Mouse (Mus musculus): ENCODE results near the gene Coq8a. TPM values are rescaled to one million over a fixed set of nuclear protein-coding genes. Genes with fewer than 3 reads are reported as not detected.
A peak's percentile ranks its signal among the peaks of the same experiment; 100 is the strongest.

Gene Coq8a
- polyA plus RNA-seq, 1 experiment from 2014 or later: 3.4 TPM

GRCm38 (mm10) chr1:180222007-180222406, 22.6 kb upstream of the Coq8a start:
- Histone ChIP-seq H3K4me2 (no peak overlapping the region), H3K27me3 (replicated peaks) (no peaks in the 10 kb centered on the region), H3K9me3 (replicated peaks) (no peaks in the 10 kb centered on the region), H3K4me1 (peaks cover 18% of the 10 kb centered on the region), H3K9ac (replicated peaks) (no peak overlapping the region), H3K4me3 (replicated peaks) (no peak overlapping the region), H3K27ac (replicated peaks) (no peak overlapping the region), H3K36me3 (no peaks in the 10 kb centered on the region)
- ATAC-seq (ENCODE audit: low FRiP score): no peak
- WGBS: 94% methylated on average over 1 of the region's 1 CpGs

- no peaks in the 10 kb centered on the region for H3K27me3 ChIP-seq (replicated peaks)
- no peaks in the 10 kb centered on the region for H3K9me3 ChIP-seq (replicated peaks)
- no peaks in the 10 kb centered on the region for H3K36me3 ChIP-seq
- WGBS: 90% methylated on average over 19 of the region's 19 CpGs
- H3K4me2 ChIP-seq: no peak overlapping the region
- H3K27ac ChIP-seq (replicated peaks): no peak overlapping the region
- no peak overlapping the region for H3K9ac ChIP-seq (replicated peaks)
- H3K4me1 ChIP-seq: peaks cover 10% of the 10 kb centered on the region
- H3K4me3 ChIP-seq (replicated peaks): no peak overlapping the region
- ATAC-seq (ENCODE audit: low FRiP score): no peak
Observed at GRCm38 (mm10) chr1:180220791-180221542, 21.6 kb upstream of the Coq8a start.

- Histone ChIP-seq H3K4me1 (no peaks in the 10 kb centered on the region), H3K27ac (replicated peaks) (no peak overlapping the region), H3K9me3 (replicated peaks) (no peaks in the 10 kb centered on the region), H3K4me2 (no peak overlapping the region), H3K36me3 (no peaks in the 10 kb centered on the region), H3K27me3 (replicated peaks) (no peaks in the 10 kb centered on the region), H3K4me3 (replicated peaks) (no peak overlapping the region), H3K9ac (replicated peaks) (no peak overlapping the region)
- no peak for ATAC-seq (ENCODE audit: low FRiP score)
- WGBS: 59% methylated on average over 5 of the region's 5 CpGs
Observed at GRCm38 (mm10) chr1:180216541-180217276, 17.3 kb upstream of the Coq8a start.

- Histone ChIP-seq H3K9ac (replicated peaks) (no peak overlapping the region), H3K9me3 (replicated peaks) (no peaks in the 10 kb centered on the region), H3K4me3 (replicated peaks) (no peak overlapping the region), H3K4me2 (no peak overlapping the region), H3K27me3 (replicated peaks) (no peaks in the 10 kb centered on the region), H3K27ac (replicated peaks) (no peak overlapping the region), H3K4me1 (no peaks in the 10 kb centered on the region), H3K36me3 (no peaks in the 10 kb centered on the region)
- ATAC-seq (ENCODE audit: low FRiP score): peak; percentile 24; the same call in 1 of the 2 replicates
- 21% methylated on average over 4 of the region's 4 CpGs for WGBS
Observed at GRCm38 (mm10) chr1:180215044-180215443, 15.6 kb upstream of the Coq8a start.

GRCm38 (mm10) chr1:180212911-180213310, 13.5 kb upstream of the Coq8a start:
- no peaks in the 10 kb centered on the region for H3K9me3 ChIP-seq (replicated peaks)
- H3K36me3 ChIP-seq: no peaks in the 10 kb centered on the region
- 90% methylated on average over 5 of the region's 5 CpGs for WGBS
- H3K4me1 ChIP-seq: no peaks in the 10 kb centered on the region
- no peak for ATAC-seq (ENCODE audit: low FRiP score)
- no peaks in the 10 kb centered on the region for H3K27me3 ChIP-seq (replicated peaks)
- no peak overlapping the region for H3K4me2 ChIP-seq
- no peak overlapping the region for H3K27ac ChIP-seq (replicated peaks)
- no peak overlapping the region for H3K4me3 ChIP-seq (replicated peaks)
- no peak overlapping the region for H3K9ac ChIP-seq (replicated peaks)

- no peak for ATAC-seq (ENCODE audit: low FRiP score)
- H3K4me2 ChIP-seq: no peak overlapping the region
- no peak overlapping the region for H3K9ac ChIP-seq (replicated peaks)
- no peaks in the 10 kb centered on the region for H3K27me3 ChIP-seq (replicated peaks)
- no peaks in the 10 kb centered on the region for H3K9me3 ChIP-seq (replicated peaks)
- H3K4me1 ChIP-seq: no peaks in the 10 kb centered on the region
- H3K36me3 ChIP-seq: no peaks in the 10 kb centered on the region
- H3K27ac ChIP-seq (replicated peaks): no peak overlapping the region
- 85% methylated on average over 9 of the region's 9 CpGs for WGBS
- H3K4me3 ChIP-seq (replicated peaks): no peak overlapping the region
Observed at GRCm38 (mm10) chr1:180210781-180211271, 11.4 kb upstream of the Coq8a start.

GRCm38 (mm10) chr1:180210031-180210432, 10.6 kb upstream of the Coq8a start:
- WGBS: 85% methylated on average over 4 of the region's 4 CpGs
- ATAC-seq (ENCODE audit: low FRiP score): no peak
- no peaks in the 10 kb centered on the region for H3K27me3 ChIP-seq (replicated peaks)
- H3K4me3 ChIP-seq (replicated peaks): no peak overlapping the region
- no peaks in the 10 kb centered on the region for H3K9me3 ChIP-seq (replicated peaks)
- no peak overlapping the region for H3K27ac ChIP-seq (replicated peaks)
- no peak overlapping the region for H3K9ac ChIP-seq (replicated peaks)
- H3K4me1 ChIP-seq: no peaks in the 10 kb centered on the region
- no peak overlapping the region for H3K4me2 ChIP-seq
- H3K36me3 ChIP-seq: no peaks in the 10 kb centered on the region

GRCm38 (mm10) chr1:180208370-180208769, 9.0 kb upstream of the Coq8a start:
- WGBS: 79% methylated on average over 3 of the region's 3 CpGs
- no peak overlapping the region for H3K27ac ChIP-seq (replicated peaks)
- H3K9ac ChIP-seq (replicated peaks): no peak overlapping the region
- no peak for ATAC-seq (ENCODE audit: low FRiP score)
- no peak overlapping the region for H3K4me2 ChIP-seq
- no peaks in the 10 kb centered on the region for H3K36me3 ChIP-seq
- H3K9me3 ChIP-seq (replicated peaks): no peaks in the 10 kb centered on the region
- no peak overlapping the region for H3K4me3 ChIP-seq (replicated peaks)
- H3K4me1 ChIP-seq: no peaks in the 10 kb centered on the region
- H3K27me3 ChIP-seq (replicated peaks): no peaks in the 10 kb centered on the region

- Histone ChIP-seq H3K36me3 (no peaks in the 10 kb centered on the region), H3K4me3 (replicated peaks) (no peak overlapping the region), H3K4me2 (no peak overlapping the region), H3K4me1 (peaks cover 6% of the 10 kb centered on the region), H3K9ac (replicated peaks) (no peak overlapping the region), H3K27me3 (replicated peaks) (no peaks in the 10 kb centered on the region), H3K9me3 (replicated peaks) (no peaks in the 10 kb centered on the region), H3K27ac (replicated peaks) (no peak overlapping the region)
- no peak for ATAC-seq (ENCODE audit: low FRiP score)
- 57% methylated on average over 5 of the region's 5 CpGs for WGBS
Observed at GRCm38 (mm10) chr1:180200722-180201121, 1.3 kb upstream of the Coq8a start.

- WGBS: 76% methylated on average over 4 of the region's 4 CpGs
Observed at GRCm38 (mm10) chr1:180199715-180200050, 281 bp upstream of the Coq8a start.

GRCm38 (mm10) chr1:180197956-180198355, 1.4 kb downstream of the Coq8a start:
- Histone ChIP-seq H3K27ac (replicated peaks) (no peak overlapping the region), H3K27me3 (replicated peaks) (peaks cover 4% of the 10 kb centered on the region; the same call in 1 of the 2 replicates), H3K4me1 (peaks cover 16% of the 10 kb centered on the region), H3K9ac (replicated peaks) (no peak overlapping the region), H3K4me2 (no peak overlapping the region), H3K36me3 (no peaks in the 10 kb centered on the region), H3K4me3 (replicated peaks) (no peak overlapping the region), H3K9me3 (replicated peaks) (no peaks in the 10 kb centered on the region)
- 89% methylated on average over 3 of the region's 3 CpGs for WGBS
- no peak for ATAC-seq (ENCODE audit: low FRiP score)

More at GRCm38 (mm10) chr1:180199715-180200050, 281 bp upstream of the Coq8a start:
- Histone ChIP-seq H3K4me3 (replicated peaks) (no peak overlapping the region), H3K36me3 (no peaks in the 10 kb centered on the region), H3K27ac (replicated peaks) (no peak overlapping the region), H3K9ac (replicated peaks) (no peak overlapping the region), H3K9me3 (replicated peaks) (no peaks in the 10 kb centered on the region), H3K4me2 (no peak overlapping the region), H3K4me1 (peaks cover 16% of the 10 kb centered on the region), H3K27me3 (replicated peaks) (no peaks in the 10 kb centered on the region; the same call in 1 of the 2 replicates)
- no peak for ATAC-seq (ENCODE audit: low FRiP score)

GRCm38 (mm10) chr1:180196508-180196907, 2.9 kb downstream of the Coq8a start:
- 91% methylated on average over 9 of the region's 9 CpGs for WGBS
- ATAC-seq (ENCODE audit: low FRiP score): no peak
- H3K4me1 ChIP-seq: peaks cover 16% of the 10 kb centered on the region
- H3K4me3 ChIP-seq (replicated peaks): peak overlapping the region; percentile 74
- peak overlapping the region; percentile 71; the same call in 1 of the 2 replicates for H3K27ac ChIP-seq (replicated peaks)
- no peak overlapping the region for H3K9ac ChIP-seq (replicated peaks)
- no peaks in the 10 kb centered on the region for H3K9me3 ChIP-seq (replicated peaks)
- H3K36me3 ChIP-seq: no peaks in the 10 kb centered on the region
- H3K27me3 ChIP-seq (replicated peaks): peaks cover 4% of the 10 kb centered on the region; the same call in 1 of the 2 replicates
- peak overlapping the region; percentile 96 for H3K4me2 ChIP-seq

All from neural tube, embryonic 15.5 days (tissue).